Mouse (Mus musculus): ENCODE results near the gene Sostdc1.

DNA sequence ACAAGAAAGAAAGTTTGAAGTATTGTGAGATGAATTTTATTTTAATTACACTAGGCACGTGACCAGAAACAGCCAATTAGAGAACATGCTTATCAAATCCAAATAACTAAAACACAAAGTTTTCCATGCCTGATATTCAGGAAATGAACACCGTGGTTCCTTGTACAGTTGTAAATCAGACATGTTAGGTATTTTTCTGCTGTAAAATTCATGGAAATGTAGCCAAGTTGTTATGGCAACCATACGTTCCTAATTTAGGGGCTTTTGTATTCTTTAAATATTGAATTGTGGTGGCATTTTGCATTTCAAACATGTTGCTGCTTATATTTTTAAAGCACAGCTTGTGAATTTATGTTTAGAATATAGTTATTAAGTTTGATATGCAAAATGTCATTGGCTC, 2.1 kb downstream of the Sostdc1 start:
- TF ChIP-seq CHD2 (IDR thresholded peaks at IDR 0.05; ENCODE audit: low read depth, low read length) (no peak), ZC3H11A (IDR thresholded peaks at IDR 0.05; ENCODE audit: borderline replicate concordance, low read depth, low read length) (no peak)
